Mouse (Mus musculus) hindlimb bud, embryonic 11.5 days (tissue): Measurements from ENCODE around the gene Xkr8.
"Not testable (repeated sequence)": the region's sequence is repeated elsewhere in the genome, so short reads cannot be mapped to it uniquely, and the experiment has no call there.

Source experiments
- DNase-seq: peaks from one replicate; pipeline ENCODE4 v3.0.0-alpha.2; 2012; ENCODE audit warnings: low read depth, low spot score; ENCODE audit errors: extremely low spot score

Gene Xkr8

GRCm38 (mm10) chr4:132732148-132732684 lies at the start of gene Xkr8:
Gene Xkr8, minus strand, starts transcription at chr4:132732546.
- peak; percentile 16 for DNase-seq

- no peak for DNase-seq
Observed at GRCm38 (mm10) chr4:132780288-132780687, 47.9 kb upstream of the Xkr8 start.

- no peak for DNase-seq
Observed at GRCm38 (mm10) chr4:132778562-132779201, 46.3 kb upstream of the Xkr8 start.

GRCm38 (mm10) chr4:132776764-132777163 lies 44.4 kb upstream of the Xkr8 start:
- no peak for DNase-seq

- DNase-seq = no peak
Observed at GRCm38 (mm10) chr4:132774905-132775304, 42.6 kb upstream of the Xkr8 start.

- DNase-seq = no peak
Observed at GRCm38 (mm10) chr4:132771776-132772175, 39.4 kb upstream of the Xkr8 start.

GRCm38 (mm10) chr4:132767914-132768876 lies 35.8 kb upstream of the Xkr8 start, which contains the start of gene Rpa2:
Gene Rpa2, plus strand, starts transcription at chr4:132768332.
- DNase-seq = peak; percentile 100

GRCm38 (mm10) chr4:132763125-132763524 lies 30.8 kb upstream of the Xkr8 start:
- not testable (repeated sequence) for DNase-seq

- no peak for DNase-seq
Observed at GRCm38 (mm10) chr4:132762602-132763001, 30.3 kb upstream of the Xkr8 start.

- no peak for DNase-seq
Observed at GRCm38 (mm10) chr4:132760296-132760695, 27.9 kb upstream of the Xkr8 start.

- no peak for DNase-seq
Observed at GRCm38 (mm10) chr4:132757633-132758351, 25.4 kb upstream of the Xkr8 start.

GRCm38 (mm10) chr4:132756974-132757373 lies 24.6 kb upstream of the Xkr8 start, which contains the start of gene Smpdl3b:
Gene Smpdl3b, minus strand, starts transcription at chr4:132757252.
- DNase-seq = peak; percentile 50

- DNase-seq = no peak
Observed at GRCm38 (mm10) chr4:132752992-132753391, 20.6 kb upstream of the Xkr8 start.

- DNase-seq = no peak
Observed at GRCm38 (mm10) chr4:132749258-132749982, 17.1 kb upstream of the Xkr8 start.

GRCm38 (mm10) chr4:132748778-132749177 lies 16.4 kb upstream of the Xkr8 start:
- no peak for DNase-seq

GRCm38 (mm10) chr4:132747664-132748259 lies 15.4 kb upstream of the Xkr8 start:
- no peak for DNase-seq

- DNase-seq = no peak
Observed at GRCm38 (mm10) chr4:132746911-132747517, 14.7 kb upstream of the Xkr8 start.

- DNase-seq = no peak
Observed at GRCm38 (mm10) chr4:132743992-132744911, 11.9 kb upstream of the Xkr8 start.
